Mouse (Mus musculus) midbrain, embryonic 16.5 days (tissue): ENCODE results near the gene Paxip1. TPM values are rescaled to one million over a fixed set of nuclear protein-coding genes. Genes with fewer than 3 reads are reported as not detected.
A peak's percentile ranks its signal among the peaks of the same experiment; 100 is the strongest.

Experiments used
- ATAC-seq: fragments of 200-750 bp; cut with Nextera tagmentation; 2 replicates; pipeline ENCODE4 v1.8.0; 2017; ENCODE audit warnings: moderate TSS enrichment
- H3K27ac ChIP-seq: fragments of 300-500 bp; sonication (generic); 2 replicates; pipeline ENCODE4 v1.5.1; 2014; ENCODE audit warnings: mild to moderate bottlenecking, low read length, mixed read lengths
- H3K27me3 ChIP-seq: fragments of 300-500 bp; sonication (generic); 2 replicates; pipeline ENCODE4 v1.6.1; 2014; ENCODE audit warnings: low read depth, low read length, mixed read lengths; ENCODE audit not compliant: control insufficient read depth, insufficient read depth
- H3K36me3 ChIP-seq: fragments of 300-500 bp; sonication (generic); 2 replicates; pipeline ENCODE4 v1.6.1; 2014; ENCODE audit warnings: mild to moderate bottlenecking, low read length, moderate library complexity, mixed read lengths; ENCODE audit not compliant: control insufficient read depth, insufficient read depth
- H3K4me1 ChIP-seq: fragments of 300-500 bp; sonication (generic); 2 replicates; pipeline ENCODE4 v1.6.1; 2014; ENCODE audit warnings: mild to moderate bottlenecking, low read length, mixed read lengths; ENCODE audit not compliant: control insufficient read depth, insufficient read depth
- H3K4me2 ChIP-seq: fragments of 300-500 bp; sonication (generic); 2 replicates; pipeline ENCODE4 v1.6.1; 2014; ENCODE audit warnings: mild to moderate bottlenecking, low read length, mixed read lengths
- H3K4me3 ChIP-seq: fragments of 300-500 bp; sonication (generic); 2 replicates; pipeline ENCODE4 v1.5.1; 2014; ENCODE audit warnings: low read depth, mild to moderate bottlenecking, low read length, moderate library complexity, mixed read lengths
- H3K9ac ChIP-seq: fragments of 300-500 bp; sonication (generic); 2 replicates; pipeline ENCODE4 v1.6.1; 2014; ENCODE audit warnings: low read depth, low read length, mixed read lengths
- H3K9me3 ChIP-seq: fragments of 300-500 bp; sonication (generic); replicated peaks from 2 replicates; pipeline ENCODE4 v1.6.1; 2014; ENCODE audit warnings: mild to moderate bottlenecking, low read length, mixed read lengths; ENCODE audit not compliant: control insufficient read depth, poor library complexity, severe bottlenecking
- WGBS: fragments of 180-500 bp; shearing (Covaris S2); extraction: QIAGEN DNeasy Blood & Tissue Kit; methylation state at CpG from one replicate; pipeline ENCODE4 v1.1.7; 2014; 5-methylcytosine and 5-hydroxymethylcytosine counted together
- polyA plus RNA-seq: library from polyadenylated mRNA; unstranded; fragments of >200 nt; fragmentation: Nextera tagmentation; extraction: Ambion mirVana; gene quantifications from 2 replicates; pipeline ENCODE4 v1.2.1, GENCODE M21; 2015

Paxip1 gene
- polyA plus RNA-seq, 1 experiment from 2014 or later: 28.7 TPM

GRCm38 (mm10) chr5:27714356-27714755 lies 77.1 kb downstream of the Paxip1 start:
- Histone ChIP-seq H3K9ac (no peak overlapping the region), H3K27ac (no peak overlapping the region), H3K4me2 (no peak overlapping the region), H3K9me3 (no peaks in the 10 kb centered on the region), H3K36me3 (peaks cover 9% of the 10 kb centered on the region), H3K4me1 (no peaks in the 10 kb centered on the region; the same call in 1 of the 2 replicates), H3K27me3 (no peaks in the 10 kb centered on the region), H3K4me3 (no peak overlapping the region)
- WGBS: 64% methylated on average over 9 of the region's 9 CpGs
- ATAC-seq: no peak

GRCm38 (mm10) chr5:27711461-27712192 lies 79.9 kb downstream of the Paxip1 start:
- 50% methylated on average over 8 of the region's 8 CpGs for WGBS
- no peak overlapping the region for H3K27ac ChIP-seq
- 0 out of 2 replicates have a peak, but pooled peaks have one; percentile 37 for ATAC-seq

GRCm38 (mm10) chr5:27708209-27708608 lies 83.3 kb downstream of the Paxip1 start:
- no peak overlapping the region for H3K27ac ChIP-seq
- WGBS: 26% methylated on average over 6 of the region's 6 CpGs
- H3K4me3 ChIP-seq: no peak overlapping the region
- H3K9me3 ChIP-seq: no peaks in the 10 kb centered on the region
- no peaks in the 10 kb centered on the region; the same call in 1 of the 2 replicates for H3K4me1 ChIP-seq
- no peak for ATAC-seq
- H3K4me2 ChIP-seq: no peak overlapping the region
- no peak overlapping the region for H3K9ac ChIP-seq
- H3K36me3 ChIP-seq: no peaks in the 10 kb centered on the region
- no peaks in the 10 kb centered on the region for H3K27me3 ChIP-seq

More at GRCm38 (mm10) chr5:27711461-27712192, 79.9 kb downstream of the Paxip1 start:
- H3K9ac ChIP-seq: no peak overlapping the region
- no peaks in the 10 kb centered on the region; the same call in 1 of the 2 replicates for H3K4me1 ChIP-seq
- no peak overlapping the region for H3K4me3 ChIP-seq
- H3K27me3 ChIP-seq: no peaks in the 10 kb centered on the region
- H3K36me3 ChIP-seq: peaks cover 5% of the 10 kb centered on the region
- H3K4me2 ChIP-seq: no peak overlapping the region
- H3K9me3 ChIP-seq: no peaks in the 10 kb centered on the region

GRCm38 (mm10) chr5:27707283-27707682 lies 84.2 kb downstream of the Paxip1 start:
- peaks cover 4% of the 10 kb centered on the region; the same call in 1 of the 2 replicates for H3K4me1 ChIP-seq
- no peak for ATAC-seq
- H3K27ac ChIP-seq: no peak overlapping the region
- H3K36me3 ChIP-seq: no peaks in the 10 kb centered on the region
- no peak overlapping the region for H3K4me2 ChIP-seq
- H3K4me3 ChIP-seq: no peak overlapping the region
- H3K27me3 ChIP-seq: no peaks in the 10 kb centered on the region
- no peaks in the 10 kb centered on the region for H3K9me3 ChIP-seq
- no peak overlapping the region for H3K9ac ChIP-seq

GRCm38 (mm10) chr5:27706551-27706950 lies 84.9 kb downstream of the Paxip1 start:
- Histone ChIP-seq H3K27me3 (no peaks in the 10 kb centered on the region), H3K9me3 (no peaks in the 10 kb centered on the region), H3K4me3 (no peak overlapping the region), H3K36me3 (no peaks in the 10 kb centered on the region), H3K9ac (no peak overlapping the region), H3K4me2 (no peak overlapping the region), H3K4me1 (peaks cover 7% of the 10 kb centered on the region; the same call in 1 of the 2 replicates), H3K27ac (no peak overlapping the region)
- WGBS: 31% methylated on average over 6 of the region's 6 CpGs
- 0 out of 2 replicates have a peak, but pooled peaks have one; percentile 32 for ATAC-seq

GRCm38 (mm10) chr5:27705020-27705419 lies 86.5 kb downstream of the Paxip1 start:
- no peak for ATAC-seq
- H3K27ac ChIP-seq: no peak overlapping the region
- 0 out of 2 replicates have a peak, but pooled peaks cover 2% of the 10 kb centered on the region for H3K36me3 ChIP-seq
- H3K4me1 ChIP-seq: peaks cover 7% of the 10 kb centered on the region; the same call in 1 of the 2 replicates
- H3K27me3 ChIP-seq: no peaks in the 10 kb centered on the region
- no peaks in the 10 kb centered on the region for H3K9me3 ChIP-seq
- H3K4me3 ChIP-seq: no peak overlapping the region
- H3K9ac ChIP-seq: no peak overlapping the region
- H3K4me2 ChIP-seq: no peak overlapping the region

- Histone ChIP-seq H3K4me3 (no peak overlapping the region), H3K27ac (no peak overlapping the region), H3K36me3 (peaks cover 6% of the 10 kb centered on the region; the same call in 1 of the 2 replicates), H3K9me3 (no peaks in the 10 kb centered on the region), H3K9ac (no peak overlapping the region), H3K4me1 (peaks cover 7% of the 10 kb centered on the region; the same call in 1 of the 2 replicates), H3K27me3 (no peaks in the 10 kb centered on the region), H3K4me2 (no peak overlapping the region)
- ATAC-seq: peak; percentile 52
- 73% methylated on average over 6 of the region's 6 CpGs for WGBS
Measured at GRCm38 (mm10) chr5:27702482-27702881, 89.0 kb downstream of the Paxip1 start.

Other genes with a start within 250 kb of the Paxip1 start
- 2.0 and 2.4 TPM in 2 replicates for gene Htr5a, start 50.5 kb upstream of the Paxip1 start, polyA plus RNA-seq